Mouse (Mus musculus) ES-CJ7 (cell line): Measurements from ENCODE around the gene Bco2.

Source experiments
- DNase-seq: peaks from one replicate; pipeline ENCODE4 v3.0.0; 2011; ENCODE audit warnings: low read depth, low spot score

Bco2 gene

DNA sequence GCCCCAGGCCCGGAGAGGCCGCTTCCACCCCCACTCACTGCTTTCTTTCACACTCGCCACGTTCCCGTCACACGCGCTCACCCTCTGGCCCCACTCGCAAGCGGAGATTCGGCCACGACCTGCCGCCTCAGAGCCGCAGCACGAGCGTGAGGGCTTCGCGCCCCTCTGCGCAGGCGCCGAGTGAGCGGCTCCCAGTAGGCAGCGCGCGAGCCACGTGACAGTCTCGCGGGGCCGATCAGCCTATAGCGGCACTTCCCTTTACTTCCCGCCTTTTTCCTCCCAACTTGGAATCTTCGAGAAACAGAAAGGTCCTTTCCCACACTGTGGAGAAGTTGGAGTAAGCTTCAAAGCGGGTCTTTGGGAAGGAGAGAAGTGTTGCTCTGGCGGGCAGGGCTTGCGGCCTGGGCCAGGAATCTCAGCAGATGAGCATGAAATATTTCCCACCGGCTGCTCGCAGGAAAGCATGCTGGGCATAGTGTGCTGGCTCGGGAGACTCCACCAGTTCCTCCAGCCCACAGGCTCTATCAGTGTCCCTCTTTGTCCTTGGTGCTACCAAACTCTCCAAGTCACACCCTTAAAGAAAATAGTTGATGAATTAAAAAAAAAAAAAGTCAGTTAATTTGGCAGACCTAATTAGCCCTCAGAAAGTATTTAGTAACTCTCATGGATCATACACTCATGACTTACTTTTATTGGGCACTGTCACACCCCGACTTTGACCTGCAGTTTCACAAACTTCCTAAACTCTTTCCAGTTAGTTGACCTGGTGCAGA, 6.3 kb upstream of the Bco2 start, which contains the start of gene Tex12:
Gene Tex12 (minus strand): TSS at position 181 of the 773 bp plus-strand sequence.
- peak; percentile 68 for DNase-seq

GRCm38 (mm10) chr9:50554241-50555093, 514 bp downstream of the Bco2 start, which contains the start of gene Il18:
Il18 (plus strand) TSS chr9:50554827.
- peak; percentile 61 for DNase-seq

- DNase-seq, result no peak
Measured at GRCm38 (mm10) chr9:50553547-50553946, 1.4 kb downstream of the Bco2 start.

GRCm38 (mm10) chr9:50552206-50552605, 2.8 kb downstream of the Bco2 start:
- no peak for DNase-seq

GRCm38 (mm10) chr9:50548936-50549335, 6.0 kb downstream of the Bco2 start:
- DNase-seq, result no peak

- DNase-seq, result no peak
Measured at GRCm38 (mm10) chr9:50547859-50548478, 7.0 kb downstream of the Bco2 start.

DNA sequence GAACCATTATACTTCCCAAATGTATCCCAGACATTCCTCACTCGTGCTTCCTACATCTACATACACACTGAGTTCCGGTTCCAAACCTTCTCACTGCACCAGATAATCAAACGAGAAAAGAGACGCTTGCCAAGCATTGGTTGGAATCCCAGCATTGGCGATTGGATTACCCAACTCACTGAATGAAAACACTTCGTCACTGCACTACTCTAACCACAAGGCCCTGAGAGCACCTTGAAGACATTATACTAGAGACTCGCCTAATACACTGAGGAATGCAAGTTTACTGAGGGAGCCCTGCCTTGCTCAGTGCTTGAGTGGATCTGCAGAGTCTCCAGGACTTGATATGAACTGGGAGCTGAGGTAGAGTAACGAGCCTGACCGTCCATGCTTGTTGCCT, 12.6 kb downstream of the Bco2 start:
- DNase-seq, result no peak

DNA sequence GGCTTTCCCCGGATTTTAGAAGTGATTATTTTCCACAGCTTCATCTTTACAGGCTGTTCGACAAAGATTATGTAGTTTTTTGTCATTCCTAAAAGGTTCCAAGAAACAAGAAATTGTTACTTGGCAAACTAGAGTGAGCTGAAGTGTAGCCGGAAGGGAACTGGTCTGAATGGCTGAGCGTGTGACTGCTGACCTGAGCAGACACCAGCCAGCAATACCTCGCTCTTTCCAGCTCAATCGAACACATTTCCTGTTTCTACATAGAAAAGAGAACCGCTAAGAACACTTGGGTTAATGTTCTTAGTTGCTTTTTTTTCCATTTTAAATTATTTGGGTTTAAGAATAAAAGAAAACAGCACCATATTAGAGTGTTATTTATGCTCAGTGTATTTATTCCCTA, 14.8 kb downstream of the Bco2 start:
- DNase-seq, result no peak

DNA sequence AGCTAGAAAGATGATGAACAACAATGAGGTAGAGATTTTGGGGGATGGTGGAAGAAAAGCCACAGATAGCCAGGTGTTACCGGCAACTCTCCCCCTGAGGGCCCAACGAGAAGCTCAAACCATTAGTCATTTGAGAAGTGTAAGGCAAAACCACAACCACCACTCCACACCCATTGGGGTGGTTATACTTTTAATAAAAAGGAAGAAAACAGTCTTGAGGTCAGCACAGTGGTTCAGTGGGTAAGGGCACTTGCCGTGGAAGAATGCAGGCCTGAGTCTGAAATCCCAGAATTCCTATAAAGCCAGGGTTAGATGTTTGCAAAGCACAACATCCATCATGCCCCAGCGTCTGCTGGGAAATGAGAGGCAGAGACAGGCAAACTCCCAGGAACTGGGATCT, 17.7 kb downstream of the Bco2 start:
- DNase-seq, result no peak

DNA sequence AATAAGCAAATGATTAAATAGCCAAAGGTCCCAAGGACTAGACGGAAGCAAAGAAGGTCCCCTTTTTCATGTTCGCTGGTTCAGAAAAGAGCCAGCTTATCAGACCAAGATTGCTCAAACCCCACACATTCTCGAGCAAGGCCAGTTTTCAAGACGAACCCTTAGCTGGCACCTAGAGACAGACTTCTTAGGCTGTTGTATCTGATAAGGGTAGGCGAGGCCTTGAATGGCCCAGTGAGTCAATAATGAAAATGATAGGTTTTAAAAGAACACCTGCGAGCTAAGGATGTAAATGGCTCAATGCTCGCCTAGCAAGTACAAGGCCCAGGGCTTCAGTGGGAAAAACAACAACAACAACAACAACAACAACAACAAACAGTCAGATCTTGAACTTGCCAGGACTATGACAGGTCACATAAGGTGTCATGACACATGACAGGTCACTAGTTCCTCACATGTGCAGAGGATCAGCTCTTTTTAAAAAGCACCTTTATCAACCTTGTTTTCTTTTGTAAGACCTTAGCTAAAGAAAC, 18.3 kb downstream of the Bco2 start:
- DNase-seq, result no peak

DNA sequence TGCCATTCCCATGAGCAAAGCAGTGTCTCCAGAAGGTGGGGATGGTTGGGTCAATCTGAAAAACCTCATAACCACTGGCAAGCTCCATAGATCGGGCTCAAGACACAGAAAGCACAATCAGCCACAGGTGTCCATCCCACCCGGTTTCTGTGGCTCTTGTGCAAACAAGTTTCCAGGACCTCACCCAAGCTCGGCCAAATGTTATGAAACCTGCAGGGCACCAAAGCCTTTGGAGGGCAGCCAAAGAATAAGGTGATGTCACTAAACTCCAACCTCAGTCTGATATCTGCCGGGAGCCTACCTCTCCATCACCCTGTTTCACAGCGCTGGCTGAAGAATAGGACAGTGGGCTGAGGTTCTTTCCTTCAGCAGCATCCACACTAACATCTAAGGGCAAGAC, 19.1 kb downstream of the Bco2 start:
- no peak for DNase-seq

DNA sequence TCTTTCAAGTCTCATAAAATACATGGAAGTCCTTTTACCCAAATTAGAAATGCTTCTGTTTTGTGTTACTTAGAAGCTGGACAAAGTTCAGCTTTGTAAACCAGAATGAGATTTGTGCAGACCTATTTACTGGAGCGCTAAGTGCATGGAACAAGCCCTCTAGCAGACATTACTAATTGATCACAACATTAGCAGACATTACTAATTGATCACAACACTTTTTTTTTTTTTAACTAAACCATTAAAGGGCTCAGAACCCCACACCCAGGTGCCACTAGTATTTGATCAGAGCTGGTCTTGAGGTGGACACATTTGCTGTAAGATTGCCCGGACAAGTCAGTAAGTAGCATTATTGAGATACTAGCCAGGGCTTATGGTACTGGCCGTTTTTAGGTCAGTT, 21.2 kb downstream of the Bco2 start:
- DNase-seq, result peak; percentile 17

DNA sequence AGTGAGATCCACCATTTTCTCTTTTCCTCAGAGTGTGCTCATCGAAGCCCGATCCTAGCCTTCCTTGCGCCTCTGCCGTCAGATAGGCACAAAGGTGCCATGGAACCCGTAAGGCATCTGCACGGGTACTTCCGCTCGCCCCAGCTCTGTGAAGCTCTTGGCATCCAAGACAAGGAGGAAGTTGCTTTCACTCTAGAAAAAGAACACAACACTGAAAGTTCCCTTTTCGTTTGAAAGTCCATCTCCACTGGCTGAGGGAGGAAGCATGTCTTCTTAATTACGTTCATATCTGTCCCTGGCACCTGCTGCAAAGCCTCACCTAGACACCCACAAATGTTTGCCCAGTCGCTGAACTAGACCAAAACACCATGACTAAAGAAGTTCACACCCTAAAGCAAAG, 21.7 kb downstream of the Bco2 start:
- no peak for DNase-seq

DNA sequence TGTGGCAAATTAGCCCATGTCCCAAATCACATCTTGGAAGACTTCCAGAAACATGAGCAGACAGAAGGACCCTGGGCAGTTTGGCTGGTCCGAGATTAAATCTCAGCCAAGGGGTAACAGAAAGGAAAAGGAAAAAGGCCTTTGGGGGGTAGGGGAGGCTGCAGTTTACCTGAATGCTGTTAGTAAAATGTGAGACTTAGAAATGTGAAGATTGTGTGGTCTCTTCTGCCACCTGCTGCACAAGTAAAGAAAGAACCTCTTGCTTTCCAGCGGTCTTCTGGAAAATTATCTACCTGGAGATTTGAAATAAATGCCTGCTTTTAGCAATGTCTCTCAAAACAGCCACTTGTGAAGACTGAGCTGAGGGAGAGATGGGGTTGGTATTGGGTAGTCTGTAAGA, 24.1 kb downstream of the Bco2 start:
- DNase-seq, result peak; percentile 57

- peak; percentile 95 for DNase-seq
Measured at GRCm38 (mm10) chr9:50528293-50528892, 26.6 kb downstream of the Bco2 start, which contains the start of gene Pts. Pts (minus strand) TSS chr9:50528724.

DNA sequence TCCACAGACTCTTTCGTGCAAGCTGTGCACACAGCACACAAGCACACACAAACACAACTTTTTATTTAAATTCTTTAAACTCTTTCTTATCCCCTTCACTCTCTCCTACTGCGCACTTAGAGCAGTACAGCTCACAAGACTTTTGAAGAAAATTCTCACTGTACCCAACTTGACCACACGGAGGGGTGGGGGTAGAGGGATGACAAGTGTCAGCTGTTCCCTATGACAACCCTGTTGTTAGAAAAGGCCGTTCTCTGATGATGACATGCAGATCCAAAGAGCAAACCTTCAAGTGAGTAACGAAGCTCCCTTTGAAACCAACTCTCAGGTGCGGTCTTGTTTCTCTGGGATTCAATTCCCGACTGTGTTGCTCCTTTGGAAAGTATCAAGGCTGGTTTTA, 27.1 kb downstream of the Bco2 start:
- DNase-seq, result no peak

- DNase-seq, result no peak
Measured at GRCm38 (mm10) chr9:50525585-50525984, 29.4 kb downstream of the Bco2 start.

GRCm38 (mm10) chr9:50524936-50525335, 30.0 kb downstream of the Bco2 start:
- DNase-seq, result no peak

GRCm38 (mm10) chr9:50522574-50522973, 32.4 kb downstream of the Bco2 start:
- no peak for DNase-seq

DNA sequence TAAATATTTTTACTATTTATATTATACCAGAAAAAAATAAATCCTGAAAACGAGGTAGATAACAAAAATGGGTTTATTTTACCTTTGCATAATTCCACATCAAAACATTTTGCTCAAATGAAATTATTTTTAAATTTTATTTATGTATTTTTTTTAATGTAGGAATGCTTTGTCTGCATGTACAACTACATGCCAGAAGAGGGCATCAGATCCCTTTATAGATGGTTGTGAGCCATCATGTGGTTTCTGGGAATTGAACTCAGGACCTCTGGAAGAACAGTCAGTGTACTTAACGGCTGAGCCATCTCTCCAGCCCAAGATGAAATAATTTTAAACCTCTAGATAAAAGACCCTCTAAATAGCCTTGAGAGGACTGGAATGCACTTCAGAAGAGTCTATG, 33.4 kb downstream of the Bco2 start:
- DNase-seq, result no peak

GRCm38 (mm10) chr9:50520748-50521147, 34.2 kb downstream of the Bco2 start:
- DNase-seq, result no peak

DNA sequence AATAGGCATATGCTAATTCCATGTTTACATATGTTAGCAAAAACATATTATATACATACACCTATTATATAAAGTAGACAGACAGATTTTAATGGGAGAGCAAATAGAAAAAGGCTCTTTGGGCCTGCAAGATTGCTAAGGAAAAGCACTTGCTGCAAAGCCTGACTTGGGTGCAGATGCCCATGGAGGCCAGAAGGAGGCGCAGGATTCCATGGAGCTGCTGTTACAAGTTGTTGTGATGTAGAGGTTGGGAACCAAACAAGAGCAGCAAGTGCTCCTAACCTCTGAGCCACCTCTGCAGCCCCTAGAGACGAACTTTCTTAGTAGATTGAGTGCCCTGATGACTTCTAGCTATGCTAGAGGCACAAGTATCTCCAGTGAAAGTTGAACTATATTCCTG, 36.2 kb downstream of the Bco2 start:
- DNase-seq, result peak; percentile 83
